Mouse (Mus musculus) E14TG2a.4 (cell line): Measurements from ENCODE around the gene Fbxo2.

Experiments used
- H3K27me3 ChIP-seq: 2 replicates; pipeline ENCODE4 v1.6.1; 2014; ENCODE audit warnings: low read length, control low read depth; ENCODE audit not compliant: insufficient read depth
- H3K36me3 ChIP-seq: 2 replicates; pipeline ENCODE4 v1.6.1; 2014; ENCODE audit warnings: low read length, control low read depth; ENCODE audit not compliant: insufficient read depth
- H3K4me1 ChIP-seq: replicated peaks from 2 replicates; pipeline ENCODE4 v1.6.1; 2014; ENCODE audit warnings: low read depth, low read length, control low read depth
- H3K4me3 ChIP-seq: replicated peaks from 2 replicates; pipeline ENCODE4 v1.5.1; 2014; ENCODE audit warnings: mild to moderate bottlenecking, low read length
- H3K9me3 ChIP-seq: 2 replicates; pipeline ENCODE4 v1.6.1; 2014; ENCODE audit warnings: low read length, control low read depth
- CTCF ChIP-seq: conservative IDR thresholded peaks from 2 replicates; pipeline ENCODE4 v1.5.1; 2014; ENCODE audit warnings: low read length
- NANOG ChIP-seq: IDR thresholded peaks from 2 replicates; pipeline ENCODE4 v1.6.1; 2014; ENCODE audit warnings: borderline replicate concordance, low read length, mixed read lengths
- POU5F1 ChIP-seq: IDR thresholded peaks from 2 replicates; pipeline ENCODE4 v1.6.1; 2014; ENCODE audit warnings: low read length, borderline replicate concordance

Gene Fbxo2

GRCm38 (mm10) chr4:148134988-148135387 is 25.4 kb upstream of the Fbxo2 start:
- Histone ChIP-seq H3K4me1 (peaks cover 24% of the 10 kb centered on the region), H3K4me3 (no peak overlapping the region), H3K27me3 (peaks cover 66% of the 10 kb centered on the region), H3K9me3 (no peaks in the 10 kb centered on the region), H3K36me3 (no peaks in the 10 kb centered on the region)
- no peak for TF ChIP-seq NANOG
- no peak for TF ChIP-seq POU5F1
- no peak for TF ChIP-seq CTCF

- TF ChIP-seq POU5F1 (no peak), CTCF (no peak), NANOG (no peak)
- peaks cover 43% of the 10 kb centered on the region for H3K27me3 ChIP-seq
Observed at GRCm38 (mm10) chr4:148137503-148137902, 22.9 kb upstream of the Fbxo2 start.

DNA sequence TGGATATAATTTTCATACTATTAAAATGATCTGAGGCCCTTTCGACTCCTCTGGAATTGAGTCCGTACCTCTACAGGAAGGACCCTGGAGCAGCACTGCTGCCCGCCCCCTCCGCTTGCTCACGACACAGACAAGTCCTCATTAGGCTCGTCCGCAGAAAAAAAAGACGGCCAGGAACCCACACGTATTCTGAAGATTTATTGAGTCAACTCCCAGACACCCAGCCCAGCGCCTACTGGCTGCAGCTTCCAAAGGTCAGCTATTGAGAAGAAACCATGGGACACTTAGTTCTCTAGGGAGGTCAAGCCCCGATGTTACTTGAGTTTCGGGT is 20.7 kb upstream of the Fbxo2 start:
- Histone ChIP-seq H3K36me3 (peaks cover 22% of the 10 kb centered on the region), H3K27me3 (peaks cover 26% of the 10 kb centered on the region)
- TF ChIP-seq POU5F1 (no peak), NANOG (no peak), CTCF (no peak)

More at GRCm38 (mm10) chr4:148137503-148137902, 22.9 kb upstream of the Fbxo2 start:
- no peaks in the 10 kb centered on the region for H3K9me3 ChIP-seq
- no peaks in the 10 kb centered on the region for H3K36me3 ChIP-seq
- H3K4me1 ChIP-seq = peaks cover 15% of the 10 kb centered on the region; the same call in 1 of the 2 replicates
- H3K4me3 ChIP-seq = no peak overlapping the region

DNA sequence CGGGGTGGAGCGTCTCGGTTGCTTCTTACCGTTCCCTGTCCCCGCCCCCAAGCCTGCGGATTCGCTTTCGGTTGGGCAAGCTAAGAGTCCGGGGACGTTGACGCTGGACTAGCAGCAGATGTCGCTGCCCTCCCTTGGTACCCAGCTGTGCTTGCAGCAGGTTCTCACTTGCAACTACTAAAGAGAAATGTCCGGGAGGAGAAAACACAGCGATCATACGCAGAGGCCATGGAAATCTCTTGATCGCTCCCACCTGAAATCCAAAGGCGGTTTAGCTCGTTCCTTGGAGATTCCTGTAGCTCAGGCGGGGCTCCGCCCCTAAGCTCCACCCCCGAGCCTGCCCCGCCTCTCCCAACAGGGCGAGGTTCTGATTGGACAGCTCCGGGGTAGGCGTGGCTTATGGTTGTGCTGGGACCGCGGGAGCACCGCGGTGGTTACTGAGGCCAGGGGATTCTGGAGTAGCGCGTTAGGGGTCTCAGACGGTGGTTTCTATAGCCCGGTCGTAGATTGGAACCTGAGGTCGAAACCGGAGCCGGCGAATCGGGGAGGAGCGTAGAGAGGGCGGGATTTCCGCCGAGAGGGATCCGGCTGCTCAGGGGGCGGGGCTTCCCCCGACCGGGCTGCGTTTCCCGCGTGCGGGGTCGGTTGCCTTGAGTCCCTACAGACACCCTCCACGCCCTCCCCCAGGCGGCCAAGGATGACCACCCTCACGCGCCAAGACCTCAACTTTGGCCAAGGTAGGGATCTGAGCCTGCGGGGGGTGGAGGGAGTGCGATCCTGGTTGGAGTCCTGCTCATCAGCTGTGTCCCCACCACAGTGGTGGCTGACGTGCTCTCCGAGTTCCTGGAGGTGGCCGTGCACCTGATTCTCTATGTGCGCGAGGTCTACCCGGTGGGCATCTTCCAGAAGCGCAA is 20.1 kb upstream of the Fbxo2 start:
- Histone ChIP-seq H3K9me3 (no peaks in the 10 kb centered on the region), H3K4me3 (peak overlapping the region; percentile 95), H3K4me1 (peaks cover 36% of the 10 kb centered on the region), H3K36me3 (peaks cover 28% of the 10 kb centered on the region), H3K27me3 (peaks cover 25% of the 10 kb centered on the region)
- TF ChIP-seq CTCF (no peak; the same call in 1 of the 2 replicates), POU5F1 (no peak), NANOG (no peak)

More for the DNA sequence above, 20.7 kb upstream of the Fbxo2 start:
- no peaks in the 10 kb centered on the region for H3K9me3 ChIP-seq
- peak overlapping the region; percentile 95 for H3K4me3 ChIP-seq
- H3K4me1 ChIP-seq = peaks cover 34% of the 10 kb centered on the region

- Histone ChIP-seq H3K9me3 (no peaks in the 10 kb centered on the region), H3K4me3 (no peak overlapping the region), H3K4me1 (peaks cover 55% of the 10 kb centered on the region), H3K36me3 (peaks cover 62% of the 10 kb centered on the region), H3K27me3 (peaks cover 8% of the 10 kb centered on the region)
- TF ChIP-seq NANOG = no peak
- no peak for TF ChIP-seq POU5F1
- TF ChIP-seq CTCF = no peak
Observed at GRCm38 (mm10) chr4:148143721-148144120, 16.7 kb upstream of the Fbxo2 start.

DNA sequence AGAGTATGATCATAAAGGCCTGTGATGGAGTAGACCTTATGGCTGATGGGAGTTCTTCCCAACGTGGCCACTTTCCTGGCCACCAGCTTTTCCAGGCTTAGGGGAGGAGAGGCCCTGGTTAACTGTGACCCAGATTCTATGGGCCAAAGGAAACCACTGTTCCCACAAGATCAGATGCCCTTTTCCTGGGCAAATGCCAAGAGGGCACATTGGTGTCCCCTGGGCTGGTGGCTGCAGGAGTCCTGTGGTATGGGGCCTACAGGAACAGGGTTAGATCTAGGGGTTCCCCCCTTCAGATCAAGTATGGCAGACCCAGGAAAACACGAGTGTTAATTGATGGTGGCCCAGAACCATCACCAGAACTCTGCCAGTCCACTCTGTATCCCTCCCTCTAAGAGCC is 12.7 kb upstream of the Fbxo2 start:
- Histone ChIP-seq H3K4me1 (peaks cover 70% of the 10 kb centered on the region), H3K9me3 (no peaks in the 10 kb centered on the region), H3K27me3 (no peaks in the 10 kb centered on the region), H3K36me3 (peaks cover 74% of the 10 kb centered on the region), H3K4me3 (no peak overlapping the region)
- TF ChIP-seq POU5F1 (no peak), CTCF (no peak), NANOG (no peak)

DNA sequence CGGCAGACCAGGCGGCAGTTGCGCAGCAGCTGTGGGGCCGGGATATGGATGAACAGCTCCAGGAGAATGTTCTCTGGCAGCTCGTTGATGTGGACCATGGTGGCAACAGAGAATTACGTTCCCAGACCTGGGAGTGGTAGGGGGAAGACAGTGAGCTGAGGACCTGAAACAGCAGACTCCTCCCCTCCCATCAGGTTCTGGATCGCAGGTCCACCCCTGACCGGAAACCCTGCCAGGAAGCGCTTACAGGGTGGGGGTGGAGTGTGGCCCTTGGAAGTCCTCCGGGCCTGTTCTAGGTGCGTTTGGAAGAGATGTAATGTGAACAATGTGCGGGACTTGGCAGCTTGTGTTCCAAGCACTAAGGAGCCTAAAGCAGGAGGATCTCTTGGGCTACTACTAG is 10.9 kb upstream of the Fbxo2 start:
- Histone ChIP-seq H3K4me1 (peaks cover 71% of the 10 kb centered on the region), H3K36me3 (peaks cover 65% of the 10 kb centered on the region), H3K9me3 (no peaks in the 10 kb centered on the region), H3K27me3 (no peaks in the 10 kb centered on the region), H3K4me3 (peak overlapping the region; percentile 81)
- no peak for TF ChIP-seq CTCF
- TF ChIP-seq POU5F1 = no peak
- no peak for TF ChIP-seq NANOG

GRCm38 (mm10) chr4:148150242-148150641 is 10.2 kb upstream of the Fbxo2 start:
- peaks cover 74% of the 10 kb centered on the region for H3K4me1 ChIP-seq
- H3K4me3 ChIP-seq = peak overlapping the region; percentile 81
- H3K36me3 ChIP-seq = peaks cover 64% of the 10 kb centered on the region
- TF ChIP-seq POU5F1 (no peak), CTCF (no peak), NANOG (no peak)
- no peaks in the 10 kb centered on the region for H3K9me3 ChIP-seq
- H3K27me3 ChIP-seq = no peaks in the 10 kb centered on the region
